Mouse (Mus musculus) megakaryocyte, embryonic 14.5 days (primary cell): ENCODE data around the gene Padi2.

Experiments
- FLI1 ChIP-seq: IDR thresholded peaks from 2 replicates; pipeline ENCODE4 v1.6.1; 2012; ENCODE audit warnings: low read length, inconsistent platforms, mixed read lengths
- GATA1 ChIP-seq: IDR thresholded peaks from 3 replicates; pipeline ENCODE4 v1.6.1; 2012; ENCODE audit warnings: mixed read lengths, low read length, inconsistent platforms, borderline replicate concordance

DNA sequence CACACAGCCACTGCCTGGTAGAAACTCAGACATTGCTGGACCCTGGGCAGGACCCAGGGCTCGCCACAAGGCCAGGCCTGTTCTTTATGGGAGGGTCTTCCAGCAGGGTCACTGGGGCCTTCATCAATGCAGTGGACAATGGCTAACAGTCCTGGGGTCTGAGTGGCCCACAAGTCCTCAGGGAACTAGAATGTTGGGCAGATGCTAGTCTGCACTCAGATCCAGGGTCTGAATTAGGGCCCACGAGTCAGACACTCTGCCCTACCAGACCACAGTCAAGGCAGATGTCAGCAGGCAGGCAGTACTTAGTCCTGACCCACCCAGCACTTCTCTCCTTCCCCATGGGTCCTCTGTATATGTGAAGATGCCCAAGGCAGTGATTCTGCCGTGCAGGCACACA is 34.8 kb upstream of the Padi2 start:
- no peak for TF ChIP-seq GATA1
- TF ChIP-seq FLI1: no peak
